Mouse (Mus musculus): ENCODE data around the gene Kcnd3.

- TF ChIP-seq CTCF (IDR thresholded peaks at IDR 0.05; ENCODE audit: low read depth, low read length) = no peak
- no peak for TF ChIP-seq POLR2A (IDR thresholded peaks at IDR 0.05; ENCODE audit: borderline replicate concordance, low read depth, low read length)
These were observed 53.7 kb downstream of the Kcnd3 start for GRCm38 (mm10) chr3:105505873-105506170.
